Mouse (Mus musculus): ENCODE measurements around the gene Exd2.

GRCm38 (mm10) chr12:80518393-80518756 lies 55.5 kb downstream of the Exd2 start:
- TF ChIP-seq CTCF (IDR thresholded peaks at IDR 0.05; ENCODE audit: borderline replicate concordance, insufficient read depth, low read length): no peak
- no peak for TF ChIP-seq POLR2A (IDR thresholded peaks at IDR 0.05; ENCODE audit: low read depth, low read length)
